Mouse (Mus musculus) E14TG2a.4 (cell line): ENCODE measurements around the gene Dnajc3.

Source experiments
- CTCF ChIP-seq: conservative IDR thresholded peaks from 2 replicates; pipeline ENCODE4 v1.5.1; 2014; ENCODE audit warnings: low read length
- NANOG ChIP-seq: IDR thresholded peaks from 2 replicates; pipeline ENCODE4 v1.6.1; 2014; ENCODE audit warnings: borderline replicate concordance, low read length, mixed read lengths
- POU5F1 ChIP-seq: IDR thresholded peaks from 2 replicates; pipeline ENCODE4 v1.6.1; 2014; ENCODE audit warnings: low read length, borderline replicate concordance

DNA sequence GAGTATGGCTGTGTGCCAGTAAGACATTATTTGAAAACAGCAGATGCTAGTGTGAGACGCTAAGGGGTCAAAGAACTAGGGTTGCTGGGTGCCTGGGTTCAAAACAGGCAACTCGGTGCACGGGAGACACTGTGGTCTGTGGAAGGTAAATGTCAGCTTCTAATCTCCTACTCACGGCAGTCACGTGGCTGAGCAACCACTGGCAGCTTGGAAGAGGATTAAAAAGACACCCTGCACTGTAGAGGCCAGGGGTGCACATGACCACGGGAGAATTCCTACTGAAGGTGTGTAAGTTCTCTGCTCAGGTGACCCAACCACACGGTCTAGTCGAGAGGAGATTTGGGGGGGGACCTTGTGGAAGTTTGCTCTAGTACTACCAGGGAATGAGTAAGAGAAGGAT is 30.2 kb upstream of the Dnajc3 start:
- TF ChIP-seq CTCF = no peak
- TF ChIP-seq NANOG = no peak
- TF ChIP-seq POU5F1 = no peak
